Mouse (Mus musculus): ENCODE measurements around the gene Cog7. TPM values are rescaled to one million over a fixed set of nuclear protein-coding genes. Genes with fewer than 3 reads are reported as not detected.
A peak's percentile ranks its signal among the peaks of the same experiment; 100 is the strongest.

Gene Cog7
- polyA plus RNA-seq, 1 experiment from 2014 or later: 33.9 TPM

DNA sequence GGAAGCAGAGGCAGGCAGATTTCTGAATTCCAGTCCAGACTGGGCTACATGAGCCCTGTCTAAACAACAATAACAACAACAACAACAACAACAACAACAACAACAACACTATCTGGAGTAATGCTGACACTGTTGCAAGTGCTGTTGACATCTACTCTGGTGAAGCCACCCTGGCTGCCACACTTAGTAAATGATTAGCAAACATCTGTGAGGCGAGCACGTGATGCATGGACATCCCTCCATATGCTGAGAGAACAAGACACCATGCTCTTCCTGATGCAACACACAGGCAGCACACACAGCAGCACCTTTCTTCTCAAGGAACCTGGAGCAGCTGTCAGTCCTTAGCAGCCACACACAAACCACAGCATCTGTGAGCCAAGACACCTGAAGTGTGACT, 53.6 kb downstream of the Cog7 start:
- Histone ChIP-seq H3K36me3 (ENCODE audit: control insufficient read depth, insufficient read depth, low read length) (peaks cover 6% of the 10 kb centered on the region; the same call in 1 of the 2 replicates), H3K9ac (ENCODE audit: low read depth, low read length) (no peak overlapping the region), H3K27me3 (replicated peaks; ENCODE audit: control insufficient read depth, insufficient read depth, low read length) (no peaks in the 10 kb centered on the region), H3K4me2 (ENCODE audit: low read length) (no peak overlapping the region), H3K4me3 (ENCODE audit: low read length) (no peak overlapping the region), H3K9me3 (ENCODE audit: control insufficient read depth, low read length) (no peaks in the 10 kb centered on the region), H3K4me1 (ENCODE audit: control insufficient read depth, insufficient read depth, low read depth, low read length) (no peaks in the 10 kb centered on the region), H3K27ac (ENCODE audit: low read depth, low read length) (no peak overlapping the region)
- WGBS: 90% methylated on average over 2 of the region's 2 CpGs
- ATAC-seq: no peak

GRCm38 (mm10) chr7:121924361-121924760, 57.1 kb downstream of the Cog7 start:
- Histone ChIP-seq H3K27me3 (replicated peaks; ENCODE audit: control insufficient read depth, insufficient read depth, low read length) (no peaks in the 10 kb centered on the region), H3K9ac (ENCODE audit: low read depth, low read length) (no peak overlapping the region), H3K9me3 (ENCODE audit: control insufficient read depth, low read length) (no peaks in the 10 kb centered on the region), H3K36me3 (ENCODE audit: control insufficient read depth, insufficient read depth, low read length) (peaks cover 6% of the 10 kb centered on the region; the same call in 1 of the 2 replicates), H3K4me2 (ENCODE audit: low read length) (no peak overlapping the region), H3K4me1 (ENCODE audit: control insufficient read depth, insufficient read depth, low read depth, low read length) (no peaks in the 10 kb centered on the region), H3K27ac (ENCODE audit: low read depth, low read length) (no peak overlapping the region), H3K4me3 (ENCODE audit: low read length) (no peak overlapping the region)
- no peak for ATAC-seq
- 97% methylated on average over 7 of the region's 7 CpGs for WGBS

DNA sequence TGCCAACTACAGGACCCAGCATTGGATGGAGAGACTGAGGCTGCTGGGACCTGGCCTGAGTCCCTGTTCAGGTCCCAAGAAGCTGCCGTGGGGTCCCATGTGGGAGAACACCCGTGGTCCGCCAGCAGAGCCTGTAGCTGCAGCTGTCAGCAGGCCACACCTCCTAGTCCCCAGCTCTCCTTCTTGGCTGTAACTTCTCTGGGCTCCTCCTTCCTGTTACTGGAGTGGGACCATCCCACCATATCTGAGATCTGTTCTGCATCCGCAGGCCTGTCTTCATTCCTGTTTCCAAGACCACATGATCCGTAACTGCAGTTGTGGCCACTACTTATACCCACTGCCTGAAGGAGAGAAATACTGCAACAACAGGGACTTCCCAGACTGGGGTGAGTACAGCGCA, 67.6 kb downstream of the Cog7 start:
- no peaks in the 10 kb centered on the region for H3K4me1 ChIP-seq (ENCODE audit: control insufficient read depth, insufficient read depth, low read depth, low read length)
- H3K4me3 ChIP-seq (ENCODE audit: low read length): no peak overlapping the region
- H3K9me3 ChIP-seq (ENCODE audit: control insufficient read depth, low read length): no peaks in the 10 kb centered on the region
- no peak for ATAC-seq
- no peaks in the 10 kb centered on the region for H3K36me3 ChIP-seq (ENCODE audit: control insufficient read depth, insufficient read depth, low read length)
- H3K9ac ChIP-seq (ENCODE audit: low read depth, low read length): no peak overlapping the region
- no peak overlapping the region for H3K4me2 ChIP-seq (ENCODE audit: low read length)
- no peak overlapping the region for H3K27ac ChIP-seq (ENCODE audit: low read depth, low read length)
- no peaks in the 10 kb centered on the region for H3K27me3 ChIP-seq (replicated peaks; ENCODE audit: control insufficient read depth, insufficient read depth, low read length)
- WGBS: 78% methylated on average over 6 of the region's 6 CpGs

DNA sequence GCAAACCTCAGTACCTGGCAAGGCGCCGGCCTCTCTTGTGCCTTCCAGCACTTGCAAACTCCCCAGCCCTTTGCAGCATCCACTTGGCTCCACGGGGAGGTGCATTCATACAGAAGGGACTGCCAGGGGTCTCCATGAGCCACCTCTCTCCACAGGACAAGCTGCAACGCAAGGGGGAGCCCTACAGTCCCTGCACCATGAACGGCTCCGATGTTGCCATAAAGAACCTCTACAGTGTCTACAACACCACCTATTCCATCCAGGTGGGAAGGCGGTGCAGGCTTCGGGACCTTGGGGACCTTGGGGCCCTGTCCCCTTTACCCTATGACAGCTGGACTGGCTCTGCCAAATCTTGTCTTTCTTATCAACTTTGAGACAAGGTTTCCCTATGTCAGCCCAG, 69.3 kb downstream of the Cog7 start:
- 79% methylated on average over 8 of the region's 8 CpGs for WGBS
- Histone ChIP-seq H3K27me3 (replicated peaks; ENCODE audit: control insufficient read depth, insufficient read depth, low read length) (no peaks in the 10 kb centered on the region), H3K4me2 (ENCODE audit: low read length) (no peak overlapping the region), H3K4me1 (ENCODE audit: control insufficient read depth, insufficient read depth, low read depth, low read length) (no peaks in the 10 kb centered on the region), H3K4me3 (ENCODE audit: low read length) (no peak overlapping the region), H3K36me3 (ENCODE audit: control insufficient read depth, insufficient read depth, low read length) (no peaks in the 10 kb centered on the region), H3K9ac (ENCODE audit: low read depth, low read length) (no peak overlapping the region), H3K27ac (ENCODE audit: low read depth, low read length) (no peak overlapping the region), H3K9me3 (ENCODE audit: control insufficient read depth, low read length) (no peaks in the 10 kb centered on the region)
- no peak for ATAC-seq

- H3K4me2 ChIP-seq (ENCODE audit: low read length): no peak overlapping the region
- H3K9me3 ChIP-seq (ENCODE audit: control insufficient read depth, low read length): no peaks in the 10 kb centered on the region
- 82% methylated on average over 4 of the region's 4 CpGs for whole genome bisulfite sequencing
- ATAC-seq: no peak
- no peak overlapping the region for H3K9ac ChIP-seq (ENCODE audit: low read depth, low read length)
- no peak overlapping the region for H3K27ac ChIP-seq (ENCODE audit: low read depth, low read length)
- no peaks in the 10 kb centered on the region for H3K27me3 ChIP-seq (replicated peaks; ENCODE audit: control insufficient read depth, insufficient read depth, low read length)
- no peak overlapping the region for H3K4me3 ChIP-seq (ENCODE audit: low read length)
- H3K4me1 ChIP-seq (ENCODE audit: control insufficient read depth, insufficient read depth, low read depth, low read length): no peaks in the 10 kb centered on the region
- no peaks in the 10 kb centered on the region for H3K36me3 ChIP-seq (ENCODE audit: control insufficient read depth, insufficient read depth, low read length)
These were observed 74.6 kb downstream of the Cog7 start for GRCm38 (mm10) chr7:121906879-121907278.

- H3K27ac ChIP-seq (ENCODE audit: low read depth, low read length): no peak overlapping the region
- 0 out of 2 replicates have a peak, but pooled peaks have one; percentile 45 for ATAC-seq
- no peak overlapping the region for H3K9ac ChIP-seq (ENCODE audit: low read depth, low read length)
- no peak overlapping the region for H3K4me2 ChIP-seq (ENCODE audit: low read length)
- WGBS: 69% methylated on average over 8 of the region's 8 CpGs
- no peak overlapping the region for H3K4me3 ChIP-seq (ENCODE audit: low read length)
- H3K4me1 ChIP-seq (ENCODE audit: control insufficient read depth, insufficient read depth, low read depth, low read length): no peaks in the 10 kb centered on the region
- no peaks in the 10 kb centered on the region; the same call in 1 of the 2 replicates for H3K27me3 ChIP-seq (replicated peaks; ENCODE audit: control insufficient read depth, insufficient read depth, low read length)
- no peaks in the 10 kb centered on the region for H3K9me3 ChIP-seq (ENCODE audit: control insufficient read depth, low read length)
- no peaks in the 10 kb centered on the region for H3K36me3 ChIP-seq (ENCODE audit: control insufficient read depth, insufficient read depth, low read length)
These were observed 78.6 kb downstream of the Cog7 start for GRCm38 (mm10) chr7:121902757-121903411.

DNA sequence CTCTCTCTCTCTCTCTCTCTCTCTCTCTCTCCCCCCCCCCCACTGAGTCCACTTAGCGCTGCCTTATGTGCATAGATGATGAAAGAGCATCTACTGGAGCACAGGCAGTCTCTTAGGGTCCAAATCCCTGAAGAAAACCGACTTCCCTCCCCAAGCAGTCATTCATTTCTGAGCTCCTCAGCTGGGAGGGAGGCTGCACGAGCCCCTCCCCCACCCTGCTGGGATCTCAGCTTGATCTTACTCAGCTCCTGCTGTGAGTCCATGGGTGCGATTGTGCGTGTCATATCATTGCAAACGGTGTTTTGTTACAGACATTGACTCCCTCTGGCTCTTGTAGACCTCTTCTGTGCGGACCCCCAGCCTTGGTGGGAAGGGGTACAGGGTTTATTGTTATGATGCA, 81.6 kb downstream of the Cog7 start:
- ATAC-seq: no peak
- H3K27me3 ChIP-seq (replicated peaks; ENCODE audit: control insufficient read depth, insufficient read depth, low read length): no peaks in the 10 kb centered on the region; the same call in 1 of the 2 replicates
- H3K9me3 ChIP-seq (ENCODE audit: control insufficient read depth, low read length): no peaks in the 10 kb centered on the region
- no peaks in the 10 kb centered on the region for H3K4me1 ChIP-seq (ENCODE audit: control insufficient read depth, insufficient read depth, low read depth, low read length)
- no peaks in the 10 kb centered on the region for H3K36me3 ChIP-seq (ENCODE audit: control insufficient read depth, insufficient read depth, low read length)
- 11% methylated on average over 7 of the region's 7 CpGs for WGBS
- H3K4me2 ChIP-seq (ENCODE audit: low read length): peak overlapping the region; percentile 41
- H3K27ac ChIP-seq (ENCODE audit: low read depth, low read length): no peak overlapping the region
- H3K9ac ChIP-seq (ENCODE audit: low read depth, low read length): no peak overlapping the region
- no peak overlapping the region for H3K4me3 ChIP-seq (ENCODE audit: low read length)

DNA sequence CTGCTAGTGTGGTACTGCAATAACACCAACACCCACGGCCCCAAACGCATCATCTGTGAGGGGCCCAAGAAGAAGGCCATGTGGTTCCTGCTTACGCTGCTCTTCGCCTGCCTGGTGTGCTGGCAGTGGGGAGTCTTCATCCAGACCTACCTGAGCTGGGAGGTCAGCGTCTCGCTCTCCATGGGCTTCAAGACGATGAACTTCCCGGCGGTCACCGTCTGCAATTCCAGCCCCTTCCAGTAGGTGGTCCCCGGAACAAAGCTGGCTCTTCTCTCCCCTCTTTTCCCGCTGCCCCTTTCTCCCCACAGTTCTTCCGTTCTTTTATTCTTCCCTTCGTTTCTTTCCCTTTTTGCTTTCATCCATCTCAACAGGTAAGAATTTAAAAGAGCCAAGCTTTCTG, 82.2 kb downstream of the Cog7 start:
- ATAC-seq: no peak
- WGBS: 7% methylated on average over 14 of the region's 14 CpGs

DNA sequence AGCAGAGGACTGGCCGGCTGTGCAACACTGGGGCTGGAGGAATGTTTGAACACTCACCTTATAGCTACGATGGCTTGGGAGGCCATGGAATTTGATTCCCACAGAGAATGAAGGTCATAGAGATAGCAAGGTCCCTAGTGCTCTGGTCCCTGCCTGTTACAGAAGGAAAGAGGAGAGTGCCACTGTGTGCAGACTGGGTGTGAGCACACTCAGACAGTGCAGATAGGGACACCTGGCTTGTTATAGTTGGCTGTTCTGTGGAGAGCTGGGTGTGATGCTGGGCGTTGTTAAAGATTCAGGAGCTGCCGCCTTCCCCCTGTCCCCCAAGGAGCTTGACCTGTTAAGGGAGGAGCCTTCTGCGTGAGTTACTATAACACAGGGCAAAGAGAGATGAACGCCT, 84.8 kb downstream of the Cog7 start:
- Histone ChIP-seq H3K4me1 (ENCODE audit: control insufficient read depth, insufficient read depth, low read depth, low read length) (no peaks in the 10 kb centered on the region), H3K9ac (ENCODE audit: low read depth, low read length) (no peak overlapping the region), H3K27me3 (replicated peaks; ENCODE audit: control insufficient read depth, insufficient read depth, low read length) (no peaks in the 10 kb centered on the region; the same call in 1 of the 2 replicates), H3K36me3 (ENCODE audit: control insufficient read depth, insufficient read depth, low read length) (no peaks in the 10 kb centered on the region), H3K27ac (ENCODE audit: low read depth, low read length) (no peak overlapping the region), H3K9me3 (ENCODE audit: control insufficient read depth, low read length) (no peaks in the 10 kb centered on the region), H3K4me3 (ENCODE audit: low read length) (no peak overlapping the region), H3K4me2 (ENCODE audit: low read length) (no peak overlapping the region)
- 47% methylated on average over 6 of the region's 6 CpGs for WGBS
- no peak for ATAC-seq

More for the DNA sequence above, 82.2 kb downstream of the Cog7 start:
- no peak overlapping the region for H3K9ac ChIP-seq (ENCODE audit: low read depth, low read length)
- H3K4me3 ChIP-seq (ENCODE audit: low read length): no peak overlapping the region
- peak overlapping the region; percentile 41 for H3K4me2 ChIP-seq (ENCODE audit: low read length)
- H3K9me3 ChIP-seq (ENCODE audit: control insufficient read depth, low read length): no peaks in the 10 kb centered on the region
- no peaks in the 10 kb centered on the region; the same call in 1 of the 2 replicates for H3K27me3 ChIP-seq (replicated peaks; ENCODE audit: control insufficient read depth, insufficient read depth, low read length)
- no peaks in the 10 kb centered on the region for H3K36me3 ChIP-seq (ENCODE audit: control insufficient read depth, insufficient read depth, low read length)
- no peak overlapping the region for H3K27ac ChIP-seq (ENCODE audit: low read depth, low read length)
- H3K4me1 ChIP-seq (ENCODE audit: control insufficient read depth, insufficient read depth, low read depth, low read length): no peaks in the 10 kb centered on the region

Measured in hindbrain, embryonic 16.5 days (tissue).